Comparison of ENCODE assay signal across 8 mouse cellular contexts in genomic region chr14:54617152-54617896, GRCm38 (mm10). TPM values are rescaled to one million over a fixed set of nuclear protein-coding genes. Genes with fewer than 3 reads are reported as not detected.
DNase-seq lines count a peak whose midpoint lies in the region; ATAC-seq and TF ChIP-seq lines count a peak whose summit lies in the region.

No protein-coding gene starts in this region.

- peaks cover 34% of the 10 kb centered on the region for H3K36me3 ChIP-seq in G1E (replicated peaks)
- H3K36me3 ChIP-seq in erythroblast, embryonic 14.5 days (ENCODE audit: control insufficient read depth) = peaks cover 35% of the 10 kb centered on the region
- peaks cover 35% of the 10 kb centered on the region for H3K36me3 ChIP-seq in limb, embryonic 13.5 days
- H3K36me3 ChIP-seq in neural tube, embryonic 12.5 days = peaks cover 25% of the 10 kb centered on the region

- H3K4me1 ChIP-seq in G1E (ENCODE audit: insufficient read depth, low read depth, low read length) = peaks cover 16% of the 10 kb centered on the region
- peaks cover 17% of the 10 kb centered on the region for H3K4me1 ChIP-seq in erythroblast, embryonic 14.5 days (ENCODE audit: control insufficient read depth)
- peaks cover 12% of the 10 kb centered on the region for H3K4me1 ChIP-seq in limb, embryonic 13.5 days
- H3K4me1 ChIP-seq in neural tube, embryonic 12.5 days = peaks cover 11% of the 10 kb centered on the region

- H3K27me3 ChIP-seq in G1E (ENCODE audit: insufficient read depth, low read length) = no peaks in the 10 kb centered on the region
- H3K27me3 ChIP-seq in erythroblast, embryonic 14.5 days (ENCODE audit: control insufficient read depth) = no peaks in the 10 kb centered on the region
- no peaks in the 10 kb centered on the region for H3K27me3 ChIP-seq in limb, embryonic 13.5 days
- no peaks in the 10 kb centered on the region for H3K27me3 ChIP-seq in neural tube, embryonic 12.5 days (replicated peaks)

- 2% methylated on average over 38 of the region's 38 CpGs for WGBS in limb, embryonic 13.5 days
- 2% methylated on average over 38 of the region's 38 CpGs for WGBS in neural tube, embryonic 12.5 days

- H3K4me2 ChIP-seq in limb, embryonic 13.5 days (replicated peaks) = peak overlapping the region; percentile 81
- peak overlapping the region; percentile 75 for H3K4me2 ChIP-seq in neural tube, embryonic 12.5 days (replicated peaks)

- no peak for TF ChIP-seq CTCF in G1E (IDR thresholded peaks at IDR 0.05; ENCODE audit: low read depth, low read length)

- no peak for ATAC-seq in G1E (ENCODE audit: extremely low read depth, insufficient number of reproducible peaks, low FRiP score, poor library complexity, severe bottlenecking)
- peak; percentile 45 for ATAC-seq in limb, embryonic 13.5 days (ENCODE audit: low FRiP score, low read depth)
- peak; percentile 74 for ATAC-seq in neural tube, embryonic 12.5 days (ENCODE audit: low FRiP score, low read depth)

- peak overlapping the region; percentile 79; the same call in 1 of the 2 replicates for H3K27ac ChIP-seq in limb, embryonic 13.5 days
- peak overlapping the region; percentile 37; the same call in 1 of the 2 replicates for H3K27ac ChIP-seq in neural tube, embryonic 12.5 days

- H3K4me3 ChIP-seq in G1E (ENCODE audit: low read depth, low read length) = peak overlapping the region; percentile 77
- H3K4me3 ChIP-seq in erythroblast, embryonic 14.5 days (replicated peaks) = peak overlapping the region; percentile 75
- H3K4me3 ChIP-seq in limb, embryonic 13.5 days = peak overlapping the region; percentile 79
- H3K4me3 ChIP-seq in neural tube, embryonic 12.5 days = peak overlapping the region; percentile 88

- no peaks in the 10 kb centered on the region; the same call in 1 of the 2 replicates for H3K9me3 ChIP-seq in G1E (replicated peaks)
- H3K9me3 ChIP-seq in erythroblast, embryonic 14.5 days (ENCODE audit: control insufficient read depth, low read length) = no peaks in the 10 kb centered on the region
- no peaks in the 10 kb centered on the region for H3K9me3 ChIP-seq in limb, embryonic 13.5 days
- H3K9me3 ChIP-seq in neural tube, embryonic 12.5 days = no peaks in the 10 kb centered on the region

- peak; percentile 26 for DNase-seq in kidney, adult 9 months
- DNase-seq in kidney, adult 11 months = no peak
- no peak for DNase-seq in G1E (ENCODE audit: low spot score)
- no peak for DNase-seq in left cerebral cortex, postnatal 14 days (ENCODE audit: low spot score in 2 of 2)
- no peak for DNase-seq in cerebellum, postnatal 4 days (ENCODE audit: low spot score in 2 of 2)

- peak overlapping the region; percentile 89 for H3K9ac ChIP-seq in limb, embryonic 13.5 days
- H3K9ac ChIP-seq in neural tube, embryonic 12.5 days = peak overlapping the region; percentile 85

- intact Hi-C loops in left cerebral cortex, postnatal 14 days (cut with DNase I) = no loop called here

RNA-seq across cellular contexts. Expression of gene Psmb5, which starts 0.5 kb away (rescaled TPM):
- total RNA-seq in G1E (2014; fragmentation: Nextera tagmentation) = 26.5 and 32.1 TPM in 2 replicates
- 50.8 and 56.8 TPM in 2 replicates for total RNA-seq in G1E (2017)
- 149 and 159 TPM in 2 replicates for polyA plus RNA-seq in G1E (2012)
- polyA plus RNA-seq in erythroblast, embryonic 14.5 days (2012) = 17.6 and 21.7 TPM in 2 replicates
- polyA plus RNA-seq in limb, embryonic 13.5 days (2015; fragmentation: Nextera tagmentation; extraction: Ambion mirVana) = 394 and 410 TPM in 2 replicates
- polyA plus RNA-seq in neural tube, embryonic 12.5 days (2016; fragmentation: Nextera tagmentation; extraction: Ambion mirVana) = 404 and 429 TPM in 2 replicates
- total RNA-seq in left cerebral cortex, postnatal 14 days (2021) = 100 to 1,000 TPM; 185 to 188 TPM

RNA-seq across cellular contexts. Expression of gene Psmb11, which starts 3.9 kb away (rescaled TPM):
- total RNA-seq in G1E (2014; fragmentation: Nextera tagmentation) (not detected in 2 replicates), G1E (2017) (0.11 and 0.12 TPM in 2 replicates)
- not detected in 2 replicates for polyA plus RNA-seq in G1E (2012)
- polyA plus RNA-seq in erythroblast, embryonic 14.5 days (2012) = not detected in 2 replicates
- polyA plus RNA-seq in limb, embryonic 13.5 days (2015; fragmentation: Nextera tagmentation; extraction: Ambion mirVana) = 0.11 TPM in 1 of 2 replicates, not detected in the other
- not detected in 2 replicates for polyA plus RNA-seq in neural tube, embryonic 12.5 days (2016; fragmentation: Nextera tagmentation; extraction: Ambion mirVana)
- under 1 TPM in 1 of 2 experiments, not detected in 1; 0.30 TPM for total RNA-seq in left cerebral cortex, postnatal 14 days (2021)

RNA-seq across cellular contexts. Expression of gene 4931414P19Rik, which starts 11.5 kb away (rescaled TPM):
- total RNA-seq in G1E (2014; fragmentation: Nextera tagmentation) = 9.0 and 25.1 TPM in 2 replicates
- 2.6 and 4.8 TPM in 2 replicates for total RNA-seq in G1E (2017)
- polyA plus RNA-seq in G1E (2012) = 21.3 and 25.6 TPM in 2 replicates
- 0.94 and 1.5 TPM in 2 replicates for polyA plus RNA-seq in erythroblast, embryonic 14.5 days (2012)
- polyA plus RNA-seq in limb, embryonic 13.5 days (2015; fragmentation: Nextera tagmentation; extraction: Ambion mirVana) = 7.6 and 8.0 TPM in 2 replicates
- 8.4 and 8.6 TPM in 2 replicates for polyA plus RNA-seq in neural tube, embryonic 12.5 days (2016; fragmentation: Nextera tagmentation; extraction: Ambion mirVana)
- total RNA-seq in left cerebral cortex, postnatal 14 days (2021) = 1 to 10 TPM; 4.4 to 7.4 TPM

RNA-seq across cellular contexts. Expression of gene Gm17606, which starts 23.4 kb away (rescaled TPM):
- total RNA-seq in G1E (2014; fragmentation: Nextera tagmentation) (not detected in 2 replicates), G1E (2017) (not detected in 2 replicates)
- polyA plus RNA-seq in G1E (2012) = not detected in 2 replicates
- polyA plus RNA-seq in erythroblast, embryonic 14.5 days (2012) = not detected in 2 replicates
- polyA plus RNA-seq in limb, embryonic 13.5 days (2015; fragmentation: Nextera tagmentation; extraction: Ambion mirVana) = not detected in 2 replicates
- not detected in 2 replicates for polyA plus RNA-seq in neural tube, embryonic 12.5 days (2016; fragmentation: Nextera tagmentation; extraction: Ambion mirVana)
- not detected for total RNA-seq in left cerebral cortex, postnatal 14 days (2021)

RNA-seq across cellular contexts. Expression of gene Cdh24, which starts 23.8 kb away (rescaled TPM):
- total RNA-seq in G1E (2014; fragmentation: Nextera tagmentation) (0.68 and 0.73 TPM in 2 replicates), G1E (2017) (0.11 and 0.35 TPM in 2 replicates)
- 1.5 and 1.8 TPM in 2 replicates for polyA plus RNA-seq in G1E (2012)
- polyA plus RNA-seq in erythroblast, embryonic 14.5 days (2012) = 0.46 and 0.60 TPM in 2 replicates
- 6.7 and 8.2 TPM in 2 replicates for polyA plus RNA-seq in limb, embryonic 13.5 days (2015; fragmentation: Nextera tagmentation; extraction: Ambion mirVana)
- polyA plus RNA-seq in neural tube, embryonic 12.5 days (2016; fragmentation: Nextera tagmentation; extraction: Ambion mirVana) = 9.5 and 10.0 TPM in 2 replicates
- 10 to 100 TPM; 10.5 to 12.2 TPM for total RNA-seq in left cerebral cortex, postnatal 14 days (2021)
